Mouse (Mus musculus) hindbrain, embryonic 13.5 days (tissue): ENCODE measurements around the gene Edn2. TPM values are rescaled to one million over a fixed set of nuclear protein-coding genes. Genes with fewer than 3 reads are reported as not detected.

Experiments
- ATAC-seq: fragments of 200-750 bp; cut with Nextera tagmentation; 2 replicates; pipeline ENCODE4 v1.8.0; 2017; ENCODE audit warnings: moderate TSS enrichment; ENCODE audit not compliant: low FRiP score
- H3K27ac ChIP-seq: fragments of 300-500 bp; sonication (generic); 2 replicates; pipeline ENCODE4 v1.5.1; 2015; ENCODE audit warnings: inconsistent platforms, mild to moderate bottlenecking, moderate library complexity
- H3K27me3 ChIP-seq: fragments of 300-500 bp; sonication (generic); 2 replicates; pipeline ENCODE4 v1.6.1; 2015; ENCODE audit warnings: mild to moderate bottlenecking, inconsistent platforms
- H3K36me3 ChIP-seq: fragments of 300-500 bp; sonication (generic); 2 replicates; pipeline ENCODE4 v1.6.1; 2015; ENCODE audit warnings: mild to moderate bottlenecking, inconsistent platforms
- H3K4me1 ChIP-seq: fragments of 300-500 bp; sonication (generic); replicated peaks from 2 replicates; pipeline ENCODE4 v1.6.1; 2015; ENCODE audit warnings: inconsistent platforms
- H3K4me2 ChIP-seq: fragments of 300-500 bp; sonication (generic); 2 replicates; pipeline ENCODE4 v1.6.1; 2015; ENCODE audit warnings: inconsistent platforms, mild to moderate bottlenecking, moderate library complexity
- H3K4me3 ChIP-seq: fragments of 300-500 bp; sonication (generic); 2 replicates; pipeline ENCODE4 v1.5.1; 2015; ENCODE audit warnings: mild to moderate bottlenecking, inconsistent platforms
- H3K9ac ChIP-seq: fragments of 300-500 bp; sonication (generic); 2 replicates; pipeline ENCODE4 v1.6.1; 2015; ENCODE audit warnings: mild to moderate bottlenecking, inconsistent platforms
- H3K9me3 ChIP-seq: fragments of 300-500 bp; sonication (generic); 2 replicates; pipeline ENCODE4 v1.6.1; 2016; ENCODE audit warnings: inconsistent platforms
- polyA plus RNA-seq: library from polyadenylated mRNA; unstranded; fragments of >200 nt; fragmentation: Nextera tagmentation; extraction: Ambion mirVana; gene quantifications from 2 replicates; pipeline ENCODE4 v1.2.1, GENCODE M21; 2015

Gene Edn2
- polyA plus RNA-seq, 1 experiment from 2014 or later, result 0.12 TPM

DNA sequence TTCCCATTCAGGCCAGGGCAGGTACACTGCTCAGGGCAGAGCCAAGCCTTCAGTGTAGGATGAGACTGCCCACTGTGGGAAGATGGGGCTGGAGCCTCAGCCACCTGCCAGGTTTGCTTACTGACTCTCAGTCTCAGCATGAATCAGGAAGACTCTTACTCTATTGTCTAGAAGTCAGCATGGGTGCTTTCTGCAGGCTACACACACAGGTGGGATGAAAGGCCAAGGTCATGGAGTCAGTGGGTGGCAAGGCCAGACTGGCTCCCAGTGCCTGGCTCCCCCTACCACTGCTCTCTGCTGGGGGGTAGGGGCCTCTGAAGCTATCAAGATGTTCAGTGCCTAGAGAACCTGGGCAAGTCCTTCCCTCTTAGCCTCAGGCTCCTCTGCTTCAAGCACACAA is 55.9 kb downstream of the Edn2 start:
- ATAC-seq, result no peak

More for the DNA sequence above, 55.9 kb downstream of the Edn2 start:
- Histone ChIP-seq H3K27ac (no peak overlapping the region), H3K9me3 (no peaks in the 10 kb centered on the region), H3K36me3 (no peaks in the 10 kb centered on the region), H3K9ac (no peak overlapping the region), H3K4me3 (no peak overlapping the region), H3K4me1 (peaks cover 32% of the 10 kb centered on the region), H3K27me3 (no peaks in the 10 kb centered on the region; the same call in 1 of the 2 replicates), H3K4me2 (no peak overlapping the region)

Other genes starting within 250 kb of the Edn2 start
- gene AL607142.1, start 96.2 kb upstream of the Edn2 start, polyA plus RNA-seq, result not detected in 2 replicates
- gene Foxo6, start 126.1 kb downstream of the Edn2 start, polyA plus RNA-seq, result 0.73 and 0.83 TPM in 2 replicates
- gene Scmh1, start 244.1 kb downstream of the Edn2 start, polyA plus RNA-seq, result 84.7 and 85.7 TPM in 2 replicates